Mouse (Mus musculus) midbrain, embryonic 10.5 days (tissue): Measurements from ENCODE around the gene Stk19. TPM values are rescaled to one million over a fixed set of nuclear protein-coding genes. Genes with fewer than 3 reads are reported as not detected.
A peak's percentile ranks its signal among the peaks of the same experiment; 100 is the strongest.
"Not testable (repeated sequence)": the region's sequence is repeated elsewhere in the genome, so short reads cannot be mapped to it uniquely, and the experiment has no call there.

Source experiments
- DNase-seq: peaks from one replicate; pipeline ENCODE4 v3.0.0-alpha.2; 2017; ENCODE audit warnings: low spot score
- H3K27ac ChIP-seq: fragments of 300-500 bp; sonication (generic); replicated peaks from 2 replicates; pipeline ENCODE4 v1.5.1; 2016; ENCODE audit warnings: mild to moderate bottlenecking
- H3K27me3 ChIP-seq: fragments of 300-500 bp; sonication (generic); 2 replicates; pipeline ENCODE4 v1.6.1; 2016; ENCODE audit warnings: low read depth, mild to moderate bottlenecking; ENCODE audit not compliant: poor library complexity, severe bottlenecking
- H3K36me3 ChIP-seq: fragments of 300-500 bp; sonication (generic); 2 replicates; pipeline ENCODE4 v1.6.1; 2016; ENCODE audit warnings: mild to moderate bottlenecking, moderate library complexity
- H3K4me1 ChIP-seq: fragments of 300-500 bp; sonication (generic); 2 replicates; pipeline ENCODE4 v1.6.1; 2016
- H3K4me3 ChIP-seq: fragments of 300-500 bp; sonication (generic); 2 replicates; pipeline ENCODE4 v1.5.1; 2016; ENCODE audit warnings: mild to moderate bottlenecking, moderate library complexity
- H3K9me3 ChIP-seq: fragments of 300-500 bp; sonication (generic); replicated peaks from 2 replicates; pipeline ENCODE4 v1.6.1; 2016; ENCODE audit warnings: mild to moderate bottlenecking
- WGBS: fragments of 180-500 bp; shearing (Covaris S2); methylation state at CpG from one replicate; pipeline ENCODE4 v1.1.7; 2016; 5-methylcytosine and 5-hydroxymethylcytosine counted together
- polyA plus RNA-seq: library from polyadenylated mRNA; unstranded; fragments of >200 nt; fragmentation: Nextera tagmentation; extraction: Ambion mirVana; gene quantifications from 2 replicates; pipeline ENCODE4 v1.2.1, GENCODE M21; 2016

Gene Stk19
- polyA plus RNA-seq, 1 experiment from 2014 or later, result 30.6 TPM

DNA sequence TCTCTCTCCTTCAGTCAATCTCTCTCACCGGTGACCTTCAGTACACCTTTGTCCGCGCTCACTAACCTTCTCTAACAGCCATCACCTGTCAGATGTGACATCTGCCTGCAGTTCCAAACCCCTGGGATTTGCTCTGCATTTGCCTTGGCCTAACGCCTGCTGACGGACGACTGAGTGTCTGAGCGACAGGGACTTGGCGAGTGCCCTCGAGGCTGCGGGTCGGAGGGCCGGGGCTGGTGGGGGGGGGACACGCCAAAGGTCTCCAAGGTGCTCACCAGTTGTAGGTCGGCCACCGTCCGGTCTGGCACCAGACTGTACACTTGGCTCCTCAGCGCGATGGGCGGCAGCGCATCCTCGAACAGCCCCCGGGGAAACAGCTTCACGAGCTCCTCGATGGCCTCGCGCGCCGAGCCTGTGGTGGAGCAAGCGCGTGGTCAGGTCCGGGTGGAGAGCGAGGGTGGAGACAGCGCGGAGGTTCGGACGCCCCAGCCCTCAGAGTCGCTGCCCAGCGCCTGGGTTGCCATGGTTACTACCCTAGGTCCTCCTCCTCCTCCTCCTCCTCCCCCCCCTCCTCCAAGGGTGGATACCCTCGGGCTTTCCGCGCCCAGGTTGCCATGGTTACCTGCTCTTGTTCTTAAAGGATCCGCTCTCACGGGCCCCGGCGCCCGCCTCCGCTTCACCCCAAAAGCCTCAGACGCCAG lies 440 bp downstream of the Stk19 start:
- H3K27ac ChIP-seq, result peak overlapping the region; percentile 84
- peaks cover 69% of the 10 kb centered on the region for H3K36me3 ChIP-seq
- peaks cover 34% of the 10 kb centered on the region for H3K4me1 ChIP-seq
- no peak for DNase-seq
- 4% methylated on average over 48 of the region's 48 CpGs for WGBS
- H3K27me3 ChIP-seq, result no peaks in the 10 kb centered on the region
- H3K9me3 ChIP-seq, result no peaks in the 10 kb centered on the region
- H3K4me3 ChIP-seq, result peak overlapping the region; percentile 84

DNA sequence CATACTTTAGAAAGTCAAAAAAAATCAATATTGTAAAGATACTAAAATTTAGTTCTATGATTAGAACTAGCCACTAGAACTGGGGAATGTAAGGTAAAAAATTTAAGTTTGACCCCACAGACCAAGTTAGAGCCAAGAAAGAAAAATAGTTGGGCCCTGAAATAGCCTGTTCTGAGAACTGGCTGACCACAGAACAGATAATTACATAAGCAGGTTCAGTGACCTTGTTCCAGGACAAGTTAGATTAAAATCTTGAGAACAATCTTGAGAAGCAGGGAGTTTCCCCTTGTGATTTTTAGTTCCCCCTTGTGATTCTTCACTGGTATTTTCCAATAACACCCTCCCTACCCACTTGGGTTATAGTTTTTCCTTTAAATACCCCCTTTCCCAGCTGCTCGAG lies 6.0 kb downstream of the Stk19 start:
- DNase-seq, H3K4me1 ChIP-seq, H3K27ac ChIP-seq, H3K27me3 ChIP-seq, H3K4me3 ChIP-seq: not testable (repeated sequence)
- peaks cover 88% of the 10 kb centered on the region for H3K36me3 ChIP-seq
- H3K9me3 ChIP-seq, result peaks cover 12% of the 10 kb centered on the region
- WGBS, result 90% methylated on average over 1 of the region's 1 CpGs

DNA sequence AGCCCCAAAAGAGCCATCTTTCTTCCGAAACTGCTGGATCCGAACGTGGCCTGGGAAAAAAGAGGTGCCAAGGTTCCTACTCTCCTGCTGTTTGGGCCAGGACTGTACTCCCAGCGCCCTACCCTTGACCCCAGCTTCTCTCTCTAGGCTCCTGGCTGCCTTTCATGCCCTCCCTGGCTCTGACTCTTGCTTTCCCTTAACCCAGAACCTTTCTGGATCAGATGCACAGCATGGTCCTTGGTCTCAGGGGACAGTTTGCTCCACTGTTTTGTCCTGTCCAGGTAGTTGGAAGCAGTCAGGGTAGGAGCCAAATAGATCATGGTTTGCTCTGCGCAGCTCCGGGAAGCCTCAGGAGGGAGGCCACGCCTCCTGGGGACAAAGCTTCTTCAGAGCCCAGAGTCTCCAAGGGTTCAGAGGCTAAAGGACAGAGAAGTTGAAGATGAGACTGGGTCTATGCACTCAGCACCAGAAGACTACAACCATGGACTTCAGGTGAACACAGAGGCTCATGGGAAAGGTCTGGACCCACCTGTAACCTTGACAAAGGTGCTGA lies 21.9 kb downstream of the Stk19 start:
- no peak for DNase-seq
- Histone ChIP-seq H3K27me3 (no peaks in the 10 kb centered on the region), H3K36me3 (no peaks in the 10 kb centered on the region), H3K27ac (no peak overlapping the region), H3K4me1 (no peaks in the 10 kb centered on the region), H3K9me3 (no peaks in the 10 kb centered on the region), H3K4me3 (no peak overlapping the region)
- WGBS, result 72% methylated on average over 7 of the region's 7 CpGs

DNA sequence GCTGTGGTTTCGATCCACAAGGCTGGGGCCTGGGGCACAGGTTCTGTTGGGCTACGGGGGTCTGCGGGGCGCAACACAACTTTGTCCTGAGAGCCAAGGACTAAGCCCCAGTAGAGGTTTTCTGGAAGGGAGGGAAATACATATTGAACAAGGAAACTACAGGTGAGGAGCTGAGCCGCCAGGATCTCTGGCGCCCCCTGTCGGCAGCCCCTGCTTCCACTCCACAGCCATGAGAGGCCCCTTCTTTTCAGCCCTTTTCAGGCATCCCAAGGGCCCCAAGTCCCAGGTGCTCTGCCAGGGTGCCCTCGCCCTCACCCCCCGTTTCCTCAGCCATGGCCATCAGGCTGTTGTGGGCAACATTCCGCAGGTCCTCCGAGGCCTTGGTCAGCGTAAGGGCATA lies 23.0 kb downstream of the Stk19 start:
- not testable (repeated sequence) for H3K9me3 ChIP-seq, DNase-seq, H3K27me3 ChIP-seq, H3K4me1 ChIP-seq, H3K36me3 ChIP-seq, H3K27ac ChIP-seq, H3K4me3 ChIP-seq
- 62% methylated on average over 12 of the region's 12 CpGs for WGBS

DNA sequence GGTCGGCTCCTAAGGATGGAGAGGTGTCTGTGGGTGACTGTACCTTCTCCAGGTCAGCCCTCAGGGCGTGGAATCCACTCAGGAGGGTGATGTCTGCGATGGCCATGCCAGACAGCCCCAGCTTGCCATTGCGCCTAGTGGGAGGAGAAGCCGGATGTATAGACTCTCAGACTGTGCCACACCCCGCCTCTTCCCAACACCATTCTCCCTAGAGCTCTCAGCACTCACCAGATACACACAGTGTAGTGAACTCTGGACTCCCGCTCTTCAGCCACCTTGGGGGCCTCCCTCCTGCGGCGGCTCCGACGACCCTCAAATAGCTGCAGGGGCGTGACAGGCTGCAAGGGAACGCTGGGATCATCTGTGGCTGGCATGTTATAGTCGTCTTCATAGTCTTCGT lies 25.5 kb downstream of the Stk19 start:
- H3K4me3 ChIP-seq, result no peak overlapping the region
- WGBS, result 77% methylated on average over 15 of the region's 15 CpGs
- H3K27ac ChIP-seq, result no peak overlapping the region
- H3K4me1 ChIP-seq, result no peaks in the 10 kb centered on the region
- no peak for DNase-seq
- H3K27me3 ChIP-seq, result no peaks in the 10 kb centered on the region
- no peaks in the 10 kb centered on the region for H3K36me3 ChIP-seq
- no peaks in the 10 kb centered on the region for H3K9me3 ChIP-seq

DNA sequence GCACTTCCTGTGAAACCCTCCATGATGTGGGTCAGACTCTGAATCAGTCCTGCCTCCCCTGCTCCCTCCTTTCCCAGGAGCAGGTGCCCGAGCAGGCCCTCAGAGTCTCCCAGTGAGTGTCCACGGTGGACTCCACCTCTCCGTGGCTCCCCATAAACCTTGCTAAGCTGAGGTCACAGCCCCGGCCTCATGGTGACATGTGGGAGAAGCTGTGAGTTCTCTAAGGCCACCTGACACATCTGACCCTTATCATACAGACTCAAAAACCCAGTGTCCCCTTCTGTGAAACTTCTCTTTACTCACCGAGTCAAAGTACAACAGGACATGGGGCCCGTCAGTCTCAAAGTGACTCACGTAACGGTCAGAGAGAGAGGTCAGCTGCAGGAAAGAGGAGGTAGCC lies 25.9 kb downstream of the Stk19 start:
- H3K4me1 ChIP-seq, DNase-seq, H3K36me3 ChIP-seq, H3K27me3 ChIP-seq, H3K27ac ChIP-seq, H3K9me3 ChIP-seq, H3K4me3 ChIP-seq: not testable (repeated sequence)
- WGBS, result 88% methylated on average over 8 of the region's 8 CpGs

DNA sequence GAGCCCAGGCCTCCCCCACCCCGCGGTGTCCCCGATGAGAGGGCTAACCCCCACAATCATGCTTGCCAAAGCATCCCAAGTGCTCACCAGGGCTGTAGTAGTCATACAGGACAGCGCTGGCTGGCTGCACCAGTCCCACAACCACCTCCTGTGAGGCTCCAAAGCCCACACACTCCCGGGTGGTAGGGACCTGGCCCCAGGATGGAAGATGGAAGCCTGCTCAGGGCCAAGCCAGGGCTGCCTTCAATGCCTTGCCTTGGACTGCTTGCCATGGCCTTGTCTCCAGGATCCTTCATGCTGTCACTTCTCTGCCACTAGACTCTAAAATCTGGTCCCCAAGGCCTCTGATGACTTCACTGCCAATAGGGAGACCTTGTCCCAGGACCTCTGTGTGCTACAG lies 26.3 kb downstream of the Stk19 start:
- DNase-seq, H3K36me3 ChIP-seq: not testable (repeated sequence)
- WGBS, result 95% methylated on average over 5 of the region's 5 CpGs

DNA sequence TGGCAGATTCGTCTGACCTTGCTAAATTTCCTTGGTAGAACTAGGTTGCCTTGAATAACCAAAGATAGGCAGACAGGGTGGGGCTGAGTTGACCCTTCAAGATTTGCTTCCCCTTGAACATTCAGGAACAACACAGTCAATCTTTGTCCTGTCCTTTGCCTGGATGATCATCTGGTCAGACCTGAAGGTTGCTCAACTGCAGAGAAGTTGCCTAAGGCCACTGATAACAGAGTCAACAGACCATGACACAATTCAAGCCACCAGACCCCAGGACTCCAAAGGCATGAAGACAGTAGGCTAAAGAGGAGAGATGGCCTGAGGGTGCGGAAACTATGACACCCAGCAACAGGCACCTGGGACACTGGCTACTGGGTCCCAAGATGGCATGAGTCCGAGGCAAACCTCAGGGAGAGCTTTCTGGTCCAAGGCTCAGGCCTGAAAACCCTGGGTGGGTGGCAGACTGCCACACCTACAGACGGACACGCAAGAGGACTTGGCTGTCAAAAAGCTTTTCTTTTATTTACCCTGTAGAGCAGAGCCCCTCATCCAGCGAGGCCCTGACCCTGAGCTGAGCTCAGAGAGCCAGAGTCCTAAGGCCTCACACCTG lies 28.0 kb downstream of the Stk19 start:
- WGBS, result 79% methylated on average over 6 of the region's 6 CpGs
- Histone ChIP-seq H3K27ac (no peak overlapping the region), H3K4me3 (no peak overlapping the region), H3K9me3 (peaks cover 6% of the 10 kb centered on the region), H3K36me3 (no peaks in the 10 kb centered on the region), H3K27me3 (no peaks in the 10 kb centered on the region), H3K4me1 (no peaks in the 10 kb centered on the region)
- no peak for DNase-seq

More for the DNA sequence above, 26.3 kb downstream of the Stk19 start:
- H3K27me3 ChIP-seq, H3K9me3 ChIP-seq, H3K4me3 ChIP-seq, H3K27ac ChIP-seq, H3K4me1 ChIP-seq: not testable (repeated sequence)

DNA sequence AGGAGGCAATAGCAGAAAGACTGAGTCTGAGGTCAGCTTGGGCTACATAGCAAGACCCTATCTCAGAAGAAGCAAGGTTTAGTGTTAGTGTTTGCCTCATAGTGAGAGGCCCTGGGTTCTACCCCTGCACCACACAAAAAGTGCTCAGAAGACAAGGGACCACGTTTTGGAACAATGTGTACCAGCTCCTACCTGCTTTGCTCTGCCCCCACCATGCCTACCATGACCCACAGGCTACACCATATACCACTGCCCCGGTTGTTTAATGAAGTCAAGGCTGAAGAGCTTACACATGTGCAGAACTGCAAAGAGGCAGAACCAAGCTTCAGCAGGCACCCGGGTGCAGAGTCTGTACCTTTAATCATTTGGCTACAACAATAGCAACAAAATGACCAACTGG lies 29.6 kb downstream of the Stk19 start:
- peaks cover 6% of the 10 kb centered on the region for H3K9me3 ChIP-seq
- H3K36me3 ChIP-seq, result no peaks in the 10 kb centered on the region
- DNase-seq, result no peak
- WGBS, result 72% methylated on average over 3 of the region's 3 CpGs
- no peaks in the 10 kb centered on the region for H3K27me3 ChIP-seq
- no peaks in the 10 kb centered on the region for H3K4me1 ChIP-seq
- H3K4me3 ChIP-seq, result no peak overlapping the region
- no peak overlapping the region for H3K27ac ChIP-seq

DNA sequence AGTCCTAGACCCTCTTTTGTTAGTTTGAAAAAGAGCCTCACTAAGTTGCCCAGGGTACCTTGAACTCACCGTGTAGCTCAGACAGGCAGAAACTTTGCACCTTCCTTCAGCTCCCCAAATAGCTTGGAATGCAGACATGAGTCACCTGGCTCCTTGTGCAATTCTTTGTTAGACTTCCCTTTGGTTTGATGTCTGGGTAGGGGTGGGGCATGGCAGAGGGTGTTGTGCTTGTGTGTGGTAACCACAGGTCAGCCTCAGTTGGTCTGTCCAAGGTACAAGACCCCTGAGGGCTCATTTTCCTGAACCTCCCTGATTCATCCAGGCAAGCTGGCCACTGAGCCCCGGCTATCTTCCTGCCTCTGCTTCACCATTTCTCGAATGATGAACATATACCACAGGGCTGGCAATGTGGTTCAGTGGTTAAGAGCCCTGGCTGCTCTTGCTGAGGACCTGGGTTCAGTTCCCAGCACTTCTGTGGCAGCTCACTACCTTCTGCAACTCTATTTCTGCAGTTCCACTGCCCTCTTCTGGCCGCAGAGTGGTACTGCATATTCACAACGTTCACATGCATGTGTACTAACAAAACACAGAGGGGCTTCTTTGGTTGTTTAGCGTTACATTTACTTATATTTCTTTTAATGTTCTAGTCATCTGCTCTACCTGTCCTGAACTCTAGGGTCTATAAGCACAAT lies 31.7 kb downstream of the Stk19 start:
- DNase-seq, result no peak
- Histone ChIP-seq H3K9me3 (peaks cover 6% of the 10 kb centered on the region), H3K27me3 (no peaks in the 10 kb centered on the region), H3K4me1 (no peaks in the 10 kb centered on the region), H3K4me3 (no peak overlapping the region), H3K36me3 (no peaks in the 10 kb centered on the region), H3K27ac (no peak overlapping the region)
- 74% methylated on average over 6 of the region's 6 CpGs for WGBS

DNA sequence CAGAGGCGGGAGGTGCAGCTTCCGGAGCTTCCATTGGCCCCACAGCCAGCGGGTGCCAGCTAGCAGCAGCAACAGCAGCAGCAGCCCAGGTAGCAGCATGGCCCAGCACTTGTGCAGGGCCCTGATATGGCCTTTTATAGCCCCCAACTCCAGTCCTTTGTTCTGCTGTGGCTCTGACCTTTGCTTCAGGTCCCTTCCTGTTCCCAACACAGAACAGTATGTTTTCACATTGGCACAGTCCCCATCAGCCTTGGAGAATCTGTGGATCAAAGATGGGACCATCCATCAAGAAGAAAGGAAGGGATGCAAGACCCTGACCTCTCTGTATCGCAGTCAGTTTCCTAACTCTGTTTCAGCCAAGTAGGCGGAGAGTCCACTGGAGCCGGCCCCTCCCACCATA lies 32.4 kb downstream of the Stk19 start, which contains the start of gene Cyp21a1:
Cyp21a1 (minus strand) TSS at position 261 of the 400 bp plus-strand sequence.
- DNase-seq, H3K36me3 ChIP-seq, H3K27me3 ChIP-seq, H3K9me3 ChIP-seq, H3K27ac ChIP-seq, H3K4me3 ChIP-seq, H3K4me1 ChIP-seq: not testable (repeated sequence)
- WGBS, result 84% methylated on average over 6 of the region's 6 CpGs

DNA sequence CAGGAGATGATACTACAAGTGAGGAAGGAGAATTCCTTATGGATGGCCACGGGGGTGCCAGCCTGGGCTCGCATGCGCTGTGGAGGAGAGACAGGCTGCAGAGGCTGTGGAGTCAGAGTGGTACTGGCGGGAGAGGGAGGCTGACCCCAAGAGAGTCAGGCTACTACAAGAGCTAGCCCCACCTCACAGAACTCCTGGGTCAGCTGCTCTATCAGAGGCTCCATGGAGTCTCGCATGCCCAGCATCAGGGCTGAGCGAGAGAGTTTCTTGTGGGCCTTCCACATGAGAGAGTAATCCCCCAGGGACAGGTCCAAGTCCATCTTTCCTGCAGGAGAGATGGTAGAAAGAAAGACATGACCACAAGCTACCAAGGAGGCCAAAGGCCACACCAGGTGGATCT lies 33.4 kb downstream of the Stk19 start:
- WGBS, result 92% methylated on average over 6 of the region's 6 CpGs
- not testable (repeated sequence) for H3K27ac ChIP-seq, H3K4me3 ChIP-seq, DNase-seq, H3K9me3 ChIP-seq, H3K36me3 ChIP-seq, H3K27me3 ChIP-seq, H3K4me1 ChIP-seq

DNA sequence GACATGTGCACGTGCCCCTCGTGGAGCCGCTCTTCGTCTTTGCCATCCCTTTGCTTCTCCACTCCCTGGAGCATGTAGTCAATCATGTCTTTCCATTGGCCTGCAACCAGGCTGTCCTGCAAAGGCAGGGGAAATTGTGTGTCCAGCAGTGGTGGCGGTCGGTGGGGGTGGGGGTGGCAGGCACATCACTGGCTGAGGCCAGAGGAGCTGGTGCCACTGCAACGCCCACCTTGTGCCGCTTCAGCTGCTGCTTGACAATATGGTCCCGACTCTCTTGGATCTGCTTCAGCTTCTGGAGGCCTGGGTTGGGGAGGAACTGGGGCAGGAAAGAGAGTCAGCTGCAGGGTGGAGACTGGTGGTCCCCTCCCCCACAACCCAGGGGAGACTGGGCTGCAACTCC lies 34.0 kb downstream of the Stk19 start:
- H3K4me3 ChIP-seq, DNase-seq, H3K36me3 ChIP-seq, H3K4me1 ChIP-seq, H3K27ac ChIP-seq, H3K27me3 ChIP-seq, H3K9me3 ChIP-seq: not testable (repeated sequence)
- WGBS, result 92% methylated on average over 9 of the region's 9 CpGs
